Mouse (Mus musculus) MEL (cell line): Measurements from ENCODE around the gene Ypel5. TPM values are rescaled to one million over a fixed set of nuclear protein-coding genes. Genes with fewer than 3 reads are reported as not detected.

Experiments
- DNase-seq: peaks from one replicate; pipeline ENCODE4 v3.0.0; 2011; ENCODE audit warnings: low read depth, low spot score
- H3K27ac ChIP-seq: 2 replicates; pipeline ENCODE4 v1.5.1; 2012; ENCODE audit warnings: low read depth, mild to moderate bottlenecking, control low read depth, low read length, moderate library complexity; ENCODE audit not compliant: control insufficient read depth
- H3K27me3 ChIP-seq, 2 experiments: fragments of 150-350 bp in 1 of 2; sonication (generic) in 1 of 2; 2 replicates each; pipeline ENCODE4 v1.6.1; 2012; ENCODE audit warnings: low read length in 2 of 2, mild to moderate bottlenecking in 2 of 2, improper control_type of control experiment in 1 of 2, moderate library complexity in 1 of 2; ENCODE audit not compliant: insufficient read depth in 2 of 2, control insufficient read depth in 1 of 2
- H3K36me3 ChIP-seq, 2 experiments: 2 replicates each; pipeline ENCODE4 v1.6.1; 2012 to 2014; ENCODE audit warnings: low read length in 2 of 2, improper control_type of control experiment in 1 of 2, inconsistent platforms in 1 of 2, mild to moderate bottlenecking in 1 of 2; ENCODE audit not compliant: insufficient read depth in 2 of 2, control insufficient read depth in 1 of 2
- H3K4me1 ChIP-seq, 2 experiments: fragments of 150-350 bp in 1 of 2; sonication (generic) in 1 of 2; 2 replicates each; pipeline ENCODE4 v1.6.1; 2012; ENCODE audit warnings: low read length in 2 of 2, improper control_type of control experiment in 1 of 2, mild to moderate bottlenecking in 1 of 2; ENCODE audit not compliant: insufficient read depth in 2 of 2, control insufficient read depth in 1 of 2
- H3K4me3 ChIP-seq, 2 experiments: fragments of 150-350 bp in 1 of 2; sonication (generic) in 1 of 2; 2 replicates each; pipeline ENCODE4 v1.5.1; 2012; ENCODE audit warnings: low read depth in 2 of 2, low read length in 2 of 2, mild to moderate bottlenecking in 2 of 2, moderate library complexity in 2 of 2, control low read depth in 1 of 2, improper control_type of control experiment in 1 of 2; ENCODE audit not compliant: control insufficient read depth in 1 of 2, insufficient read depth in 1 of 2
- H3K79me2 ChIP-seq: 2 replicates; pipeline ENCODE4 v1.6.1; 2012; ENCODE audit warnings: mild to moderate bottlenecking, low read length, moderate library complexity; ENCODE audit not compliant: control insufficient read depth, poor library complexity, insufficient read depth
- H3K9ac ChIP-seq: 2 replicates; pipeline ENCODE4 v1.6.1; 2012; ENCODE audit warnings: low read depth, mild to moderate bottlenecking, control low read depth, low read length, moderate library complexity; ENCODE audit not compliant: control insufficient read depth, poor library complexity, severe bottlenecking
- H3K9me3 ChIP-seq: fragments of 150-350 bp; sonication (generic); replicated peaks from 2 replicates; pipeline ENCODE4 v1.6.1; 2012; ENCODE audit warnings: mild to moderate bottlenecking, low read length, improper control_type of control experiment, moderate library complexity; ENCODE audit not compliant: insufficient read depth
- CHD1 ChIP-seq: IDR thresholded peaks from 2 replicates; pipeline ENCODE4 v1.6.1; 2012; ENCODE audit warnings: low read depth, mild to moderate bottlenecking, inconsistent platforms, low read length, improper control_type of control experiment
- ELF1 ChIP-seq: IDR thresholded peaks from 2 replicates; pipeline ENCODE4 v1.6.1; 2014; ENCODE audit warnings: low read depth, mild to moderate bottlenecking, inconsistent platforms, low read length, improper control_type of control experiment, moderate library complexity
- JUND ChIP-seq: IDR thresholded peaks from 2 replicates; pipeline ENCODE4 v1.6.1; 2011; ENCODE audit warnings: low read depth, mild to moderate bottlenecking, improper control_type of control experiment, low read length
- KAT2A ChIP-seq: conservative IDR thresholded peaks from 2 replicates; pipeline ENCODE4 v1.6.1; 2012; ENCODE audit warnings: low read depth, low read length, improper control_type of control experiment, inconsistent platforms
- MXI1 ChIP-seq: IDR thresholded peaks from 2 replicates; pipeline ENCODE4 v1.6.1; 2011; ENCODE audit warnings: mild to moderate bottlenecking, low read depth, low read length, improper control_type of control experiment
- MYB ChIP-seq: IDR thresholded peaks from 2 replicates; pipeline ENCODE4 v1.6.1; 2011; ENCODE audit warnings: mild to moderate bottlenecking, low read depth, low read length, improper control_type of control experiment
- NELFE ChIP-seq: IDR thresholded peaks from 2 replicates; pipeline ENCODE4 v1.6.1; 2011; ENCODE audit warnings: low read depth, low read length, improper control_type of control experiment
- NRF1 ChIP-seq: IDR thresholded peaks from 2 replicates; pipeline ENCODE4 v1.6.1; 2014; ENCODE audit warnings: low read depth, mild to moderate bottlenecking, inconsistent platforms, low read length, improper control_type of control experiment, moderate library complexity; ENCODE audit not compliant: poor library complexity, insufficient read depth, severe bottlenecking
- POLR2A ChIP-seq, 2 experiments: IDR thresholded peaks; 2 replicates each; pipeline ENCODE4 v1.6.1; 2011 to 2012; ENCODE audit warnings: low read length in 2 of 2, mild to moderate bottlenecking in 2 of 2, control low read depth in 1 of 2, improper control_type of control experiment in 1 of 2, low read depth in 1 of 2, moderate library complexity in 1 of 2; ENCODE audit not compliant: control insufficient read depth in 1 of 2, insufficient read depth in 1 of 2, poor library complexity in 1 of 2
- SIN3A ChIP-seq: IDR thresholded peaks from 2 replicates; pipeline ENCODE4 v1.6.1; 2012; ENCODE audit warnings: low read length, improper control_type of control experiment, inconsistent platforms
- USF1 ChIP-seq: IDR thresholded peaks from 2 replicates; pipeline ENCODE4 v1.6.1; 2014; ENCODE audit warnings: low read depth, mild to moderate bottlenecking, inconsistent platforms, low read length, improper control_type of control experiment, moderate library complexity
- ZC3H11A ChIP-seq: IDR thresholded peaks from 2 replicates; pipeline ENCODE4 v1.6.1; 2012; ENCODE audit warnings: low read depth, mild to moderate bottlenecking, inconsistent platforms, low read length, improper control_type of control experiment
- polyA plus RNA-seq, 2 experiments: library from polyadenylated mRNA; stranded (reverse) in 1 of 2; unstranded in 1 of 2; fragments of >175 nt in 1 of 2; fragments of >200 nt in 1 of 2; gene quantifications; 2 replicates each; pipeline versions ENCODE4 v1.2.1 to v1.2.4; 2012; ENCODE audit warnings: low replicate concordance in 2 of 2, low read depth in 1 of 2; ENCODE audit not compliant: insufficient read length in 2 of 2, insufficient read depth in 1 of 2, missing spikeins in 1 of 2
- total RNA-seq: library from RNA; depleted of rRNA; stranded (reverse); fragments of 300-350 nt; gene quantifications from 2 replicates; pipeline ENCODE4 v1.2.3, GENCODE M21; 2012

Ypel5 gene
- total and polyA plus RNA-seq, 3 experiments = 9.2 to 80.4 (median 15.5) TPM

- no peaks in the 10 kb centered on the region for H3K36me3 ChIP-seq
- no peaks in the 10 kb centered on the region for H3K9me3 ChIP-seq
- no peak overlapping the region for H3K4me3 ChIP-seq
- no peaks in the 10 kb centered on the region for H3K79me2 ChIP-seq
- H3K4me1 ChIP-seq = no peaks in the 10 kb centered on the region
- TF ChIP-seq ELF1 (no peak), USF1 (no peak)
- no peak overlapping the region for H3K27ac ChIP-seq
- H3K9ac ChIP-seq = no peak overlapping the region
- no peak for DNase-seq
- no peaks in the 10 kb centered on the region; a peak in 1 of 4 replicates for H3K27me3 ChIP-seq
Observed at GRCm38 (mm10) chr17:72891556-72891955, 55.3 kb downstream of the Ypel5 start.

- Histone ChIP-seq H3K36me3 (no peaks in the 10 kb centered on the region), H3K27ac (no peak overlapping the region), H3K4me1 (no peaks in the 10 kb centered on the region), H3K9ac (no peak overlapping the region), H3K27me3 (no peaks in the 10 kb centered on the region; a peak in 1 of 4 replicates), H3K79me2 (no peaks in the 10 kb centered on the region), H3K4me3 (no peak overlapping the region), H3K9me3 (no peaks in the 10 kb centered on the region)
- no peak for TF ChIP-seq JUND
- TF ChIP-seq ZC3H11A = no peak
- DNase-seq = no peak
Observed at GRCm38 (mm10) chr17:72895506-72895905, 59.3 kb downstream of the Ypel5 start.

- Histone ChIP-seq H3K9me3 (no peaks in the 10 kb centered on the region), H3K4me3 (no peak overlapping the region), H3K9ac (no peak overlapping the region), H3K4me1 (no peaks in the 10 kb centered on the region), H3K27me3 (no peaks in the 10 kb centered on the region; a peak in 1 of 4 replicates), H3K79me2 (no peaks in the 10 kb centered on the region), H3K27ac (no peak overlapping the region), H3K36me3 (no peaks in the 10 kb centered on the region)
- no peak for TF ChIP-seq CHD1
- TF ChIP-seq NELFE = no peak
- no peak for TF ChIP-seq SIN3A
- no peak for TF ChIP-seq USF1
- no peak for TF ChIP-seq MYB
- no peak for TF ChIP-seq NRF1
- TF ChIP-seq KAT2A = no peak
- no peak for TF ChIP-seq POLR2A (IDR thresholded peaks at IDR 0.05; ENCODE audit: control insufficient read depth in 1 of 2, insufficient read depth in 1 of 2, low read depth in 1 of 2, low read length in 2 of 2, poor library complexity in 1 of 2)
- no peak for TF ChIP-seq MXI1
- no peak for DNase-seq
Observed at GRCm38 (mm10) chr17:72897076-72897475, 60.8 kb downstream of the Ypel5 start.
